Mouse (Mus musculus): ENCODE measurements around the gene Arhgap23. TPM values are rescaled to one million over a fixed set of nuclear protein-coding genes. Genes with fewer than 3 reads are reported as not detected.

The Arhgap23 gene
- 27.7 and 30.5 TPM in 2 replicates for polyA plus RNA-seq (2012; rRNA removed)

GRCm38 (mm10) chr11:97415330-97415711, at the start of gene Arhgap23:
Gene Arhgap23, plus strand, starts transcription at chr11:97415533.
- peaks cover 31% of the 10 kb centered on the region for H3K4me1 ChIP-seq (ENCODE audit: control insufficient read depth, insufficient read depth, low read length)
- H3K36me3 ChIP-seq (ENCODE audit: control insufficient read depth, insufficient read depth, low read length) = no peaks in the 10 kb centered on the region; the same call in 1 of the 2 replicates
- no peaks in the 10 kb centered on the region for H3K27me3 ChIP-seq (ENCODE audit: control insufficient read depth, insufficient read depth, low read length)
- H3K4me3 ChIP-seq (ENCODE audit: control insufficient read depth, low read depth, low read length) = peak within 1 kb of the TSS; percentile 93
- TF ChIP-seq POLR2A (IDR thresholded peaks at IDR 0.05; ENCODE audit: control insufficient read depth, low read depth, low read length) (peak; percentile 71), CTCF (IDR thresholded peaks at IDR 0.05; ENCODE audit: control insufficient read depth, insufficient read depth, insufficient replicate concordance, low read depth, low read length) (no peak)
- peak within 1 kb of the TSS; percentile 96 for H3K27ac ChIP-seq (ENCODE audit: control insufficient read depth, insufficient read depth, low read depth, low read length)

GRCm38 (mm10) chr11:97365556-97365955, 49.8 kb upstream of the Arhgap23 start:
- Histone ChIP-seq H3K36me3 (ENCODE audit: control insufficient read depth, insufficient read depth, low read length) (peaks cover 9% of the 10 kb centered on the region), H3K27ac (ENCODE audit: control insufficient read depth, insufficient read depth, low read depth, low read length) (no peak overlapping the region), H3K4me1 (ENCODE audit: control insufficient read depth, insufficient read depth, low read length) (peaks cover 7% of the 10 kb centered on the region), H3K27me3 (ENCODE audit: control insufficient read depth, insufficient read depth, low read length) (no peaks in the 10 kb centered on the region), H3K4me3 (ENCODE audit: control insufficient read depth, low read depth, low read length) (peak overlapping the region; percentile 73)
- TF ChIP-seq POLR2A (IDR thresholded peaks at IDR 0.05; ENCODE audit: control insufficient read depth, low read depth, low read length) (no peak), CTCF (IDR thresholded peaks at IDR 0.05; ENCODE audit: control insufficient read depth, insufficient read depth, insufficient replicate concordance, low read depth, low read length) (no peak)

- H3K4me1 ChIP-seq (ENCODE audit: control insufficient read depth, insufficient read depth, low read length) = peaks cover 4% of the 10 kb centered on the region
- TF ChIP-seq CTCF (IDR thresholded peaks at IDR 0.05; ENCODE audit: control insufficient read depth, insufficient read depth, insufficient replicate concordance, low read depth, low read length) = no peak
- no peak for TF ChIP-seq POLR2A (IDR thresholded peaks at IDR 0.05; ENCODE audit: control insufficient read depth, low read depth, low read length)
- H3K36me3 ChIP-seq (ENCODE audit: control insufficient read depth, insufficient read depth, low read length) = peaks cover 7% of the 10 kb centered on the region
- no peaks in the 10 kb centered on the region for H3K27me3 ChIP-seq (ENCODE audit: control insufficient read depth, insufficient read depth, low read length)
- H3K27ac ChIP-seq (ENCODE audit: control insufficient read depth, insufficient read depth, low read depth, low read length) = no peak overlapping the region
- H3K4me3 ChIP-seq (ENCODE audit: control insufficient read depth, low read depth, low read length) = no peak overlapping the region
Observed at GRCm38 (mm10) chr11:97368501-97368900, 46.8 kb upstream of the Arhgap23 start.

GRCm38 (mm10) chr11:97370329-97371091, 44.8 kb upstream of the Arhgap23 start:
- H3K27ac ChIP-seq (ENCODE audit: control insufficient read depth, insufficient read depth, low read depth, low read length) = no peak overlapping the region; the same call in 1 of the 2 replicates
- TF ChIP-seq CTCF (IDR thresholded peaks at IDR 0.05; ENCODE audit: control insufficient read depth, insufficient read depth, insufficient replicate concordance, low read depth, low read length) = no peak
- no peak for TF ChIP-seq POLR2A (IDR thresholded peaks at IDR 0.05; ENCODE audit: control insufficient read depth, low read depth, low read length)
- no peaks in the 10 kb centered on the region for H3K27me3 ChIP-seq (ENCODE audit: control insufficient read depth, insufficient read depth, low read length)

GRCm38 (mm10) chr11:97372159-97372864, 43.0 kb upstream of the Arhgap23 start:
- Histone ChIP-seq H3K27me3 (ENCODE audit: control insufficient read depth, insufficient read depth, low read length) (no peaks in the 10 kb centered on the region), H3K4me3 (ENCODE audit: control insufficient read depth, low read depth, low read length) (no peak overlapping the region; the same call in 1 of the 2 replicates), H3K27ac (ENCODE audit: control insufficient read depth, insufficient read depth, low read depth, low read length) (no peak overlapping the region), H3K36me3 (ENCODE audit: control insufficient read depth, insufficient read depth, low read length) (peaks cover 3% of the 10 kb centered on the region; the same call in 1 of the 2 replicates), H3K4me1 (ENCODE audit: control insufficient read depth, insufficient read depth, low read length) (no peaks in the 10 kb centered on the region)
- TF ChIP-seq POLR2A (IDR thresholded peaks at IDR 0.05; ENCODE audit: control insufficient read depth, low read depth, low read length) = no peak

More at GRCm38 (mm10) chr11:97370329-97371091, 44.8 kb upstream of the Arhgap23 start:
- Histone ChIP-seq H3K4me1 (ENCODE audit: control insufficient read depth, insufficient read depth, low read length) (no peaks in the 10 kb centered on the region), H3K36me3 (ENCODE audit: control insufficient read depth, insufficient read depth, low read length) (peaks cover 4% of the 10 kb centered on the region; the same call in 1 of the 2 replicates), H3K4me3 (ENCODE audit: control insufficient read depth, low read depth, low read length) (no peak overlapping the region)

GRCm38 (mm10) chr11:97373402-97373801, 41.9 kb upstream of the Arhgap23 start:
- Histone ChIP-seq H3K27ac (ENCODE audit: control insufficient read depth, insufficient read depth, low read depth, low read length) (no peak overlapping the region), H3K36me3 (ENCODE audit: control insufficient read depth, insufficient read depth, low read length) (peaks cover 3% of the 10 kb centered on the region), H3K27me3 (ENCODE audit: control insufficient read depth, insufficient read depth, low read length) (no peaks in the 10 kb centered on the region), H3K4me1 (ENCODE audit: control insufficient read depth, insufficient read depth, low read length) (no peaks in the 10 kb centered on the region), H3K4me3 (ENCODE audit: control insufficient read depth, low read depth, low read length) (no peak overlapping the region)
- TF ChIP-seq POLR2A (IDR thresholded peaks at IDR 0.05; ENCODE audit: control insufficient read depth, low read depth, low read length) (no peak), CTCF (IDR thresholded peaks at IDR 0.05; ENCODE audit: control insufficient read depth, insufficient read depth, insufficient replicate concordance, low read depth, low read length) (no peak)

- H3K36me3 ChIP-seq (ENCODE audit: control insufficient read depth, insufficient read depth, low read length) = peaks cover 8% of the 10 kb centered on the region
- TF ChIP-seq CTCF (IDR thresholded peaks at IDR 0.05; ENCODE audit: control insufficient read depth, insufficient read depth, insufficient replicate concordance, low read depth, low read length) (no peak), POLR2A (IDR thresholded peaks at IDR 0.05; ENCODE audit: control insufficient read depth, low read depth, low read length) (no peak)
Observed at GRCm38 (mm10) chr11:97380036-97380435, 35.3 kb upstream of the Arhgap23 start.

More at GRCm38 (mm10) chr11:97380036-97380435, 35.3 kb upstream of the Arhgap23 start:
- peak overlapping the region; percentile 25 for H3K4me3 ChIP-seq (ENCODE audit: control insufficient read depth, low read depth, low read length)
- no peak overlapping the region for H3K27ac ChIP-seq (ENCODE audit: control insufficient read depth, insufficient read depth, low read depth, low read length)
- no peaks in the 10 kb centered on the region for H3K27me3 ChIP-seq (ENCODE audit: control insufficient read depth, insufficient read depth, low read length)
- H3K4me1 ChIP-seq (ENCODE audit: control insufficient read depth, insufficient read depth, low read length) = no peaks in the 10 kb centered on the region
